Mouse (Mus musculus) ES-Bruce4 (cell line): ENCODE data around the gene Hmgcl. TPM values are rescaled to one million over a fixed set of nuclear protein-coding genes. Genes with fewer than 3 reads are reported as not detected.

ENCODE experiments used
- H3K27ac ChIP-seq: 2 replicates; pipeline ENCODE4 v1.5.1; 2012; ENCODE audit warnings: low read length, inconsistent platforms; ENCODE audit not compliant: insufficient read depth
- H3K27me3 ChIP-seq: 2 replicates; pipeline ENCODE4 v1.6.1; 2012; ENCODE audit warnings: mild to moderate bottlenecking, low read length, inconsistent platforms; ENCODE audit not compliant: control insufficient read depth, poor library complexity, insufficient read depth, severe bottlenecking
- H3K36me3 ChIP-seq: 2 replicates; pipeline ENCODE4 v1.6.1; 2012; ENCODE audit warnings: inconsistent platforms, mild to moderate bottlenecking, low read length, moderate library complexity; ENCODE audit not compliant: control insufficient read depth, poor library complexity, insufficient read depth, severe bottlenecking
- H3K4me1 ChIP-seq: one replicate; pipeline ENCODE4 v1.8.1; 2011; ENCODE audit warnings: low read length; ENCODE audit not compliant: control insufficient read depth, insufficient read depth
- H3K4me3 ChIP-seq: 2 replicates; pipeline ENCODE4 v1.5.1; 2011; ENCODE audit warnings: low read depth, mild to moderate bottlenecking, low read length
- H3K9ac ChIP-seq: 2 replicates; pipeline ENCODE4 v1.6.1; 2012; ENCODE audit warnings: low read depth, mild to moderate bottlenecking, inconsistent platforms; ENCODE audit not compliant: poor library complexity, severe bottlenecking
- H3K9me3 ChIP-seq: replicated peaks from 2 replicates; pipeline ENCODE4 v1.6.1; 2012; ENCODE audit warnings: mild to moderate bottlenecking, low read length, inconsistent platforms; ENCODE audit not compliant: control insufficient read depth, poor library complexity, insufficient read depth, severe bottlenecking
- CTCF ChIP-seq: IDR thresholded peaks from one replicate; pipeline ENCODE4 v1.8.1; 2011; ENCODE audit warnings: low read depth, low read length
- EP300 ChIP-seq: IDR thresholded peaks from 2 replicates; pipeline ENCODE4 v1.6.1; 2011; ENCODE audit warnings: low read depth, low read length; ENCODE audit not compliant: insufficient read depth
- POLR2A ChIP-seq: IDR thresholded peaks from one replicate; pipeline ENCODE4 v1.8.1; 2011; ENCODE audit warnings: low read length; ENCODE audit not compliant: insufficient read depth
- polyA plus RNA-seq: library from polyadenylated mRNA; stranded (reverse); fragments of >200 nt; gene quantifications from 2 replicates; pipeline ENCODE4 v1.2.4, GENCODE M21; 2011; ENCODE audit warnings: low read depth; ENCODE audit not compliant: missing spikeins, insufficient read depth, insufficient read length

Gene Hmgcl
- polyA plus RNA-seq, 1 experiment: 18.3 TPM

DNA sequence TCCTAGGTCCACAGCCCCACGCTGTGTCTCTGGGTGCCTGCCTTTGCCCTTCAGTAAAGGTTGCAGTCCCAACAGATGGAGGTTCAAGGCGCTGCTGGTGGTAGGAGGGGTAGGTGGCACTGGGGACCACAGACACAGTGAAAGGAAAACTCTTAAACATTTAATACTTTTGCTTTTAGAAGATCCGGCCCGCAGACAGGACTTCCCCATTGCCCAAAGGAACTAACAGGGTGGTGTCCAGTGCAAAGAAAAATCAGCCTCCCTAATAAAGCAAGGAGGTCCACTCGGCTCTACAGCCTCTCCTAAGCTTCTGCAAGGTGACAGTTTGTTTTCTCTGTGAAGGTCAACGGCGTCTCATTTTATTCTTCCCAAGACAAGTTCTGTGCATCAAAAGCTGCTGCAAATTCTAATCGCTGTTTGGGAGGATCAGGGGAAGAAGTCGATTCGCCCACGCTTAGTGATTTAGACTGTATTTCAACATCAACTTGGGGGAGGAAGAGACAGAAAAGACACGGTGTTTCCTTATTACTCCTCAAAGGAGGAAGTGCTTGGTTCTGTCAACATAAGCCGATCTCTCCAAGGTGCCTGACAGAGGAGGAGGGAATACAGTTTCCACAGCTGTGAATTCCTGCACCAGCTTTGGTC, 27.5 kb upstream of the Hmgcl start:
- no peak overlapping the region for H3K4me3 ChIP-seq
- TF ChIP-seq POLR2A: no peak
- TF ChIP-seq CTCF: no peak
- no peak for TF ChIP-seq EP300
- H3K9ac ChIP-seq: no peak overlapping the region
- no peaks in the 10 kb centered on the region for H3K27me3 ChIP-seq
- no peaks in the 10 kb centered on the region for H3K4me1 ChIP-seq
- no peak overlapping the region for H3K27ac ChIP-seq
- H3K36me3 ChIP-seq: no peaks in the 10 kb centered on the region
- no peaks in the 10 kb centered on the region for H3K9me3 ChIP-seq

DNA sequence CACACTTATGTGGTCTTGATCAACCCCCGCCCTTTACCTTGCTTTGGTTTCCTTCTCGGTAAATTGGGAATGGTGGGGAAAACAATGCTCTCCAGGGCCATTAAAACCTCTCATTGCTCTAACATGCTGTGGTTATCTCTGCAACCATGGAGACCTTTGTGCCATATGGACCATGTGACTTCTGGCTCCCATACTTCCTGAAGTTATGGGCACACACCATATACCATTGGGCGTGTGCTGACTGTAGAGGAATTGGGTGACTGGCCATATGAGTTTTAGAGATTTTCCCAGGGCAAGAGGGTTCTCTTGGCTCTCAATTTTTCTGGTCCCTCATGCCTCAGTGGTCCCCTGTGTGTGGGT, 27.0 kb upstream of the Hmgcl start:
- no peaks in the 10 kb centered on the region for H3K4me1 ChIP-seq
- TF ChIP-seq CTCF: no peak
- no peak for TF ChIP-seq POLR2A
- no peak for TF ChIP-seq EP300
- no peaks in the 10 kb centered on the region for H3K27me3 ChIP-seq
- H3K9ac ChIP-seq: no peak overlapping the region
- no peaks in the 10 kb centered on the region for H3K9me3 ChIP-seq
- no peak overlapping the region for H3K27ac ChIP-seq
- H3K36me3 ChIP-seq: no peaks in the 10 kb centered on the region
- no peak overlapping the region for H3K4me3 ChIP-seq

DNA sequence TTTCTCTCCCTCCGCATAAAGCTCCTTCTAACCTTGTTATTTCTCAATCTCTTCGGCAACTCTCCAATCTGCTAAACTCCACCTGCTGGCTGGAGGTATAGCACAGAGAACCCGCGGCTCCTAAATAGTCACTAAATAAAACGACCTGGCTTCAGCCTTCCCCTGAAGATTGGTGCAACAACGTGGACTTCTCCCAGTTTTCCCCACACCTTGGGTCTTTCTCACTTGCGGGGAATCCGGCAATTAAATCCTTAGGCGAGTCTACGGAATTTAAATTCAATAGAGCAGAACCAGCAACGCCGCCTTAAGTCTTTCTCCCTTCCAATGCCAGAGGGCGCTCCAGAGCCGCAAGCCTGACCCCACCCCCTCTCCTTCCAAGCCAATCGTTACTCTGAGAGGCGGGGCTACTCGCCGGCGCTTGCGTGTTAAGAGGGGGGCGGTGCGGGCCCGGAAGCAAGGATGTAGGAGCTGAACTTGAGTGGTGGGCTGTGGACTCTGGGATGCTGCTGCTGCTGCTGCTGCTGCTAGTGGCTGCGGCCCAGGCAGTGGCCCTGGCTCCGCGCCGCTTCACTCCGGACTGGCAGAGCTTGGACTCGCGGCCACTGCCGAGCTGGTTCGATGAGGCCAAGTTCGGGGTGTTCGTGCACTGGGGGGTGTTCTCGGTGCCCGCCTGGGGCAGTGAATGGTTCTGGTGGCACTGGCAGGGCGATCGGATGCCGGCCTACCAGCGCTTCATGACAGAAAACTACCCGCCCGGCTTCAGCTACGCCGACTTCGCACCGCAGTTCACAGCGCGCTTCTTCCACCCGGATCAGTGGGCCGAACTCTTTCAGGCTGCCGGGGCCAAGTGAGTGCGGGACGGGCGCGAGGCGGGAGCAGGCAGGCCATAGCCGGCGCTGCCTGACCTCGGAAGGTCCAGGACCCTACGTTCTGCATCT, 25.7 kb upstream of the Hmgcl start, which contains the start of gene Fuca1:
Fuca1 (plus strand) TSS at position 432 of the 938 bp plus-strand sequence.
- Histone ChIP-seq H3K4me3 (peak within 1 kb of the TSS; percentile 91), H3K27ac (no peak within 1 kb of the TSS), H3K4me1 (no peaks in the 10 kb centered on the region), H3K27me3 (no peaks in the 10 kb centered on the region), H3K9me3 (no peaks in the 10 kb centered on the region), H3K36me3 (no peaks in the 10 kb centered on the region), H3K9ac (peak within 1 kb of the TSS; percentile 62)
- TF ChIP-seq CTCF (peak; percentile 62), POLR2A (peak; percentile 71), EP300 (0 out of 2 replicates have a peak, but pooled peaks have one; percentile 4)

DNA sequence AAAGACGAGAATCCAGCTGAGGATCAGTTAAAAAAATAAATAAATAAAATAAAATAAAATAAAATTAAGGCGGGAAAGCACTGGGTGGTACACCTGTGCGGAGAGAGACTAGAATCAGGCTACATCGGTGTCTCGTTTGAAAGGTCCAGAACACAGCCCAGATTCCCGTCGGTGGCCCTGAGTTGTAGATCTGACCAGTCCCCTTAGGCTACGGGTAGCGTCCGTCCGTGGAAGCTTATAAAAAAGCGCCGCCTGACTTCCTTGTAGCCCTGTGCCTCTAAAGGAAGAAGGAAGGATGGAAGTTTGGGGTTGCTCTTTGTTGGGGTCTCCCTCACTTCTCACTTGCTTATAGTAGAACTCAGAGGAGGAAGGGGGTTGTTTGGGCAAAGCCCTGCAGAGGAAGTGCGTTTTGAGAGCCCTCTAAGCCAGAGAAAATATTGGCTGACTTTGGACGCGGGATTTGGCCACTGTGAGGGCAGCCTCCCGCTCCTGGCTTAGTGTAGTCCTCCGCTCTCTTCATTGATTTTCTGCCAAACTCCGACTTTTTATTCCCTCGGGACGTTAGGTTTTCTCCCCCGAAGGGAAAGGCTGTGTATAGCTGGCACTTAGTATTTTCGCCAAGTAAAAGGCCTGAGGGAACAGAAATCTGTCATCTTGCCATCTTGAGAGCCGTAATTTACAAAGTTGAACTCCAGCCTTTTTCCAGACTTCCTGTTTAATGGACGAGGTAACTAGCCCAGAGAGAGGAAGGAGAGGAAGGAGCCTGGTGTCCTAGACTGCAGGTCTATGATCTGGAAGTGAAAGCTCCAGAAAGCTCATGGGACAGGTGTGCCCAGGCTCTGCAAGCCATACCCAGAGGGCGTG, 24.8 kb upstream of the Hmgcl start:
- H3K9me3 ChIP-seq: no peaks in the 10 kb centered on the region
- H3K9ac ChIP-seq: peak overlapping the region; percentile 62

DNA sequence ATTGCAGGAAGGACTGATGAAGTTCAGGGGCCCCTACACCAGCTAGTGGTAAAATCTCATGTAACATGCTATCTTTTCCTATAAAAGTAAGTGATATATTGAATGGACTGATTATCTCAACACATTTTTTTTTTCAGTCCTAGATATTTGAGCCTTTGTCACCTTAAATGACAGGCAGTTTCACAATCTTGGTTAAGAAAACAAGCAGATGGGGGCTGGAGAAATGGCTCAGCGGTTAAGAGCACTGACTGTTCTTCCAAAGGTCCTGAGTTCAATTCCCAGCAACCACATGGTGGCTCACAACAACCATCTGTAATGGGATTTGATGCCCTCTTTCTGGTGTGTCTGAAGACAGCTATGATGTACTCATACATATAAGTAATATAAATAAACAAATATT, 24.1 kb upstream of the Hmgcl start:
- no peaks in the 10 kb centered on the region for H3K36me3 ChIP-seq
- no peak overlapping the region for H3K9ac ChIP-seq
- H3K9me3 ChIP-seq: no peaks in the 10 kb centered on the region
- H3K4me3 ChIP-seq: no peak overlapping the region
- H3K4me1 ChIP-seq: no peaks in the 10 kb centered on the region
- H3K27me3 ChIP-seq: no peaks in the 10 kb centered on the region
- TF ChIP-seq POLR2A: no peak
- TF ChIP-seq EP300: no peak
- no peak for TF ChIP-seq CTCF
- H3K27ac ChIP-seq: no peak overlapping the region

More for the DNA sequence above, 24.8 kb upstream of the Hmgcl start:
- Histone ChIP-seq H3K36me3 (no peaks in the 10 kb centered on the region), H3K4me3 (peak overlapping the region; percentile 80), H3K27me3 (no peaks in the 10 kb centered on the region), H3K27ac (no peak overlapping the region), H3K4me1 (no peaks in the 10 kb centered on the region)
- no peak for TF ChIP-seq EP300

DNA sequence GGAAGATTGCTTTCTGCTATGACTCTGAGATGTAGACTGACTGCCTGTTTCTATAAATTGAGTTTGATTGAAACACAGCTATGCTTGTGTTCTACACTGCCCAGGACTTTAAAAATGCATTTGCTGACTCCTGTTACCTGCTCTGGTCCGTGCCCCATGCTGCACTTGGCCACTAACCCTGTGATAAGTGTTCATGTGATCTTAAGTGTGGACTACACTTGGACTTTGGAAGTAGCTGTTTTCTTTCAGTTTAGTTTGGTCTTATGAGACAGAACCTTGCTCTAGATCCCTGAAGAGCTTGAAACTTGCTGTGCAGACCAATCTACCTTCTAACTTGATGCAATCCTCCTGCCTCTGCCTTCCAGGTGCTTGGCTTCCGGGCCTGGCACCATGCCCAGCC, 21.8 kb upstream of the Hmgcl start:
- Histone ChIP-seq H3K9me3 (no peaks in the 10 kb centered on the region), H3K27ac (no peak overlapping the region), H3K36me3 (no peaks in the 10 kb centered on the region), H3K9ac (no peak overlapping the region), H3K27me3 (no peaks in the 10 kb centered on the region), H3K4me3 (no peak overlapping the region), H3K4me1 (no peaks in the 10 kb centered on the region)
- TF ChIP-seq EP300: no peak
- TF ChIP-seq CTCF: no peak
- no peak for TF ChIP-seq POLR2A
